Mouse (Mus musculus): Measurements from ENCODE around the gene Exoc6.

DNA sequence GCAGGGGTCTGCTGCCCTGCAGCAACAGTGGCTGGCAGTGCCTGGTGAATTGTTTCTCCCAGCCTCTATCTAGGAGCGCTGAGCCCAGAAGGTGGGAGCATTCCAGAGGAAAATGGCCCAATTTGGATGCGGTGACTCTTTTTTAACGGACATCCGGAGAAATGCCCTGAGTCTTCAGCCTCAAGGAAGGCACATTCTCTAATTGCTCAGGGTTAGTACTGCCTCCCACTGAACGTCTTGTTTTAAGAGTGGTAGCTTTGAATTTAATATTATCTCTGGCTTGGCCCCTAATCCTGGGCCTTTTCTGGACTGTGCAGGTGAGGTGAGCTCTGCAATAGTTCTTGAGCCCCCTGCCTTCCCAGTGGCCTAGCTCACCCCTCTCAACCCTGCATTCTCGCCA is 135.1 kb downstream of the Exoc6 start, which contains the start of gene Cyp26c1:
- TF ChIP-seq GATA1 (IDR thresholded peaks at IDR 0.05; ENCODE audit: low read length) (no peak), TAL1 (IDR thresholded peaks at IDR 0.05; ENCODE audit: low read length) (no peak)

All from erythroblast, embryonic 14.5 days (primary cell).